Mouse (Mus musculus): ENCODE measurements around the gene Cgref1. TPM values are rescaled to one million over a fixed set of nuclear protein-coding genes. Genes with fewer than 3 reads are reported as not detected.

Cgref1 gene
- polyA plus RNA-seq, 1 experiment from 2014 or later, result 62.4 TPM

DNA sequence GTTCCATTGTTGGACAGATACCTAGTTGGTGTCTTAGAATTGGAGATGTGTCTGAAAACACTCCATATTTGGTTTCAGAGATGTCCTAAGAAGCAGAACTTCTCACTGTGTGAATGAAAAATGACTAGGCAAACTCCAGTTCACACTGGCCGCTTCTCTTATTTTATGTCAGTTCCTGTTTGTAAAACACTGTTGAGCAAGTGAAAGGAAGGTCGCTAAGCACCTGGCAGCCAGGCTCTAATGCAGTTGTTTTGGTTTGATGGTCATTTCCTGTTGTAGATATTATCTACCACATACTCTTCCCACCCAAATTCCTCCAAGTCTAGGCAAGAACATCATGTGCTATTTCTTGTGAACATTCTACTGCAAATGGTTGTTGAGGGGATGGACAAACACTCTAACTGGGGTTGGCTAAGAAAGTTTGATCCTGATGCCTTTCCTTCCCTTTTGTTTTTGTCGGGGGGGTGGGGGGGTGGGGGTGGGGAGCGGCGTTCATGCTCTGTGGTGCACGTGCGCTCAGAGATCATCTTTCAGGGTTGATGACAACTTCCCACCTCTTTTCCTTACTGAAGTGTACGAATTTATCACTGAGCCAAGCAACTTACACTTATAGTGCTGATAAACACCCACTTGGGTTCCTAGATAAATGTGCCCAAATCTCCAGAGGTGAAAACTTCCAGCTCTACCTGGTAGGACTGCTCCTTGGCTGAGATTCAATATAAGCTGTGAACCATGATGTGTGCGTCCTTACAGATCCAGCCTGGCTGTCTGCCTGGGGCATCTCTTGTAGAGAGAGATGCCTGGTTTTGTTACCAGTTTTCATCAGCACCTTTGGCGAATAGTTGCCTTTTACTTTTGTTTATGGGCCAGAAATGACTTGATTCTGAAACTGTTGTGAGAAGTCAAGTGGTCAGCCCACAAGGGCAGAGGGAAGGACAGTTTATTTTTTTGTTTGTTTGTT, 16.4 kb upstream of the Cgref1 start:
- peaks cover 17% of the 10 kb centered on the region for H3K36me3 ChIP-seq (replicated peaks; ENCODE audit: control insufficient read depth, insufficient read depth)
- H3K4me1 ChIP-seq (replicated peaks; ENCODE audit: control insufficient read depth, insufficient read depth, low read length), result peaks cover 22% of the 10 kb centered on the region
- 80% methylated on average over 10 of the region's 10 CpGs for WGBS
- DNase-seq (ENCODE audit: low spot score), result no peak
- H3K4me3 ChIP-seq (replicated peaks; ENCODE audit: low read length), result no peak overlapping the region
- H3K4me2 ChIP-seq (replicated peaks), result no peak overlapping the region
- H3K27ac ChIP-seq, result no peak overlapping the region
- ATAC-seq (ENCODE audit: low FRiP score), result no peak
- no peak overlapping the region for H3K9ac ChIP-seq
- H3K9me3 ChIP-seq (ENCODE audit: control insufficient read depth, low read length), result no peaks in the 10 kb centered on the region
- H3K27me3 ChIP-seq (ENCODE audit: control insufficient read depth, insufficient read depth, low read length), result no peaks in the 10 kb centered on the region

DNA sequence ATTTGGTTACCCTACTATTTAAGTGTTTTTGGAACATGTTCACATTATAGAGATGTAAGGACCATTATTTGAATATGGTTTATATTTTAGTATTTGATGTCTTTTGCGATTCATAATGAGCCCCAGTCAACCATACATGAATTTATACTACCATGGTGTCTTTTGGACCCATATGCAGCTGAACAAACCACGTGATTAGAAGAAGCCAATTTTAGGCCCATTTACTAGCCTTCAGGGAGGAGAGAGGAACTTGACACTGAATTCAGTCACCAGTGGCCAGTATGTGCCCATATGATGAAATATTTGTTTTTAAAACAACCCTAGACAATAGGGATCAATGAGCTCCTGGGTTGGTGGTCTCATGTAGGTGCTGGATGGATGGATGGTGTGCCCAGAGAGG, 15.4 kb upstream of the Cgref1 start:
- Histone ChIP-seq H3K4me1 (replicated peaks; ENCODE audit: control insufficient read depth, insufficient read depth, low read length) (peaks cover 22% of the 10 kb centered on the region), H3K4me2 (replicated peaks) (peak overlapping the region; percentile 91), H3K27me3 (ENCODE audit: control insufficient read depth, insufficient read depth, low read length) (no peaks in the 10 kb centered on the region), H3K27ac (peak overlapping the region; percentile 87), H3K9me3 (ENCODE audit: control insufficient read depth, low read length) (no peaks in the 10 kb centered on the region), H3K36me3 (replicated peaks; ENCODE audit: control insufficient read depth, insufficient read depth) (peaks cover 21% of the 10 kb centered on the region), H3K4me3 (replicated peaks; ENCODE audit: low read length) (no peak overlapping the region; the same call in 1 of the 2 replicates), H3K9ac (no peak overlapping the region)
- WGBS, result 92% methylated on average over 2 of the region's 2 CpGs
- ATAC-seq (ENCODE audit: low FRiP score) (no peak), DNase-seq (ENCODE audit: low spot score) (no peak)

GRCm38 (mm10) chr5:30959966-30960501, 14.6 kb upstream of the Cgref1 start, which contains the start of gene Preb:
Preb (minus strand) TSS chr5:30960361.
- H3K36me3 ChIP-seq (replicated peaks; ENCODE audit: control insufficient read depth, insufficient read depth), result peaks cover 29% of the 10 kb centered on the region
- ATAC-seq (ENCODE audit: low FRiP score) (peak; percentile 96), DNase-seq (ENCODE audit: low spot score) (peak; percentile 100)
- peak within 1 kb of the TSS; percentile 87 for H3K27ac ChIP-seq
- no peaks in the 10 kb centered on the region for H3K9me3 ChIP-seq (ENCODE audit: control insufficient read depth, low read length)
- H3K4me1 ChIP-seq (replicated peaks; ENCODE audit: control insufficient read depth, insufficient read depth, low read length), result peaks cover 22% of the 10 kb centered on the region
- H3K4me2 ChIP-seq (replicated peaks), result peak within 1 kb of the TSS; percentile 91
- H3K27me3 ChIP-seq (ENCODE audit: control insufficient read depth, insufficient read depth, low read length), result no peaks in the 10 kb centered on the region
- under 1% methylated on average over 56 of the region's 56 CpGs for WGBS
- H3K4me3 ChIP-seq (replicated peaks; ENCODE audit: low read length), result peak within 1 kb of the TSS; percentile 90
- H3K9ac ChIP-seq, result peak within 1 kb of the TSS; percentile 88

DNA sequence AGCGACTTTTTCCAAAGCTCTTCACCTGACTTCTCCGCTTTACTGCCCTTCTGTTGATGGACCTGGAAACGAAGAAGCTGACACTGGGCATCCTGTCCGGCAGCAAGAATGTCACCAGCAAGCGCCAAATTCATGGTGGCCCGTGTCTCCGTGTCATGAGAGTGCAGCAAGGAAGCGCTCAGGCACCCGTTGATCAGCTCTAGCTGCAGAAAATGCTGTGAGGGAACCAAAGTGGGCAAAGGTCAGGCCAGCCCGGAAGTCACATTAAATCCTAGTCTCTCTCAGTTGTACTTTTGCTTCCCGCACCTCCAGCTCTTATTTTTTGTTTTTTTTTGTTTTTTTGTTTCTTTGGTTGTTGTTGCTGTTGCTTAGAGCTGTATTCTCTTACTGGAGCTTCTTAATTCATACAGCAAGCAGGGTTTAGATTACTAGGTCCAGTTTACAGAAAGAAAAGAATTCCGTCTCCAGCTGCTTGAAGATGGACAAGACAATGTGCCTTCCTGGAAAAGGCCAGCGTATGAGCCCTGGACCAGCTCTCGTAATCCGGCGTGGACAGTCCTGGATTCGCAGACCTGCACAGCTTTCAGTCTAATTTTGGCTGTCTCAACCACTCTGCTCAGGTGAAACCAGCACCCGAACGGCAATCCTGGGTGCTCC, 13.9 kb upstream of the Cgref1 start:
- H3K9ac ChIP-seq, result peak overlapping the region; percentile 88
- 39% methylated on average over 19 of the region's 19 CpGs for WGBS
- H3K27ac ChIP-seq, result peak overlapping the region; percentile 87
- H3K4me1 ChIP-seq (replicated peaks; ENCODE audit: control insufficient read depth, insufficient read depth, low read length), result peaks cover 22% of the 10 kb centered on the region
- H3K9me3 ChIP-seq (ENCODE audit: control insufficient read depth, low read length), result no peaks in the 10 kb centered on the region
- ATAC-seq (ENCODE audit: low FRiP score) (no peak), DNase-seq (ENCODE audit: low spot score) (no peak)
- peak overlapping the region; percentile 90 for H3K4me3 ChIP-seq (replicated peaks; ENCODE audit: low read length)
- H3K36me3 ChIP-seq (replicated peaks; ENCODE audit: control insufficient read depth, insufficient read depth), result peaks cover 36% of the 10 kb centered on the region
- H3K27me3 ChIP-seq (ENCODE audit: control insufficient read depth, insufficient read depth, low read length), result no peaks in the 10 kb centered on the region
- peak overlapping the region; percentile 91 for H3K4me2 ChIP-seq (replicated peaks)

- Histone ChIP-seq H3K4me2 (replicated peaks) (no peak overlapping the region), H3K9me3 (ENCODE audit: control insufficient read depth, low read length) (no peaks in the 10 kb centered on the region), H3K27ac (no peak overlapping the region), H3K36me3 (replicated peaks; ENCODE audit: control insufficient read depth, insufficient read depth) (peaks cover 50% of the 10 kb centered on the region), H3K9ac (0 out of 2 replicates have a peak overlapping the region, but pooled peaks have one; percentile 31), H3K4me1 (replicated peaks; ENCODE audit: control insufficient read depth, insufficient read depth, low read length) (peaks cover 22% of the 10 kb centered on the region), H3K4me3 (replicated peaks; ENCODE audit: low read length) (no peak overlapping the region), H3K27me3 (ENCODE audit: control insufficient read depth, insufficient read depth, low read length) (no peaks in the 10 kb centered on the region)
- DNase-seq (ENCODE audit: low spot score), result no peak
- 98% methylated on average over 6 of the region's 6 CpGs for WGBS
- ATAC-seq (ENCODE audit: low FRiP score), result no peak
These were observed 12.5 kb upstream of the Cgref1 start for GRCm38 (mm10) chr5:30957891-30958290.

- H3K36me3 ChIP-seq (replicated peaks; ENCODE audit: control insufficient read depth, insufficient read depth), result peaks cover 64% of the 10 kb centered on the region
These were observed 10.4 kb upstream of the Cgref1 start for GRCm38 (mm10) chr5:30955751-30956150.

GRCm38 (mm10) chr5:30954556-30954955, 9.2 kb upstream of the Cgref1 start:
- Histone ChIP-seq H3K4me3 (replicated peaks; ENCODE audit: low read length) (no peak overlapping the region), H3K27me3 (ENCODE audit: control insufficient read depth, insufficient read depth, low read length) (no peaks in the 10 kb centered on the region), H3K4me1 (replicated peaks; ENCODE audit: control insufficient read depth, insufficient read depth, low read length) (peaks cover 32% of the 10 kb centered on the region), H3K27ac (no peak overlapping the region), H3K9me3 (ENCODE audit: control insufficient read depth, low read length) (no peaks in the 10 kb centered on the region), H3K36me3 (replicated peaks; ENCODE audit: control insufficient read depth, insufficient read depth) (peaks cover 64% of the 10 kb centered on the region), H3K4me2 (replicated peaks) (no peak overlapping the region), H3K9ac (no peak overlapping the region)
- ATAC-seq (ENCODE audit: low FRiP score), result no peak
- DNase-seq (ENCODE audit: low spot score), result no peak
- 95% methylated on average over 9 of the region's 9 CpGs for whole genome bisulfite sequencing

More at GRCm38 (mm10) chr5:30955751-30956150, 10.4 kb upstream of the Cgref1 start:
- Histone ChIP-seq H3K27ac (no peak overlapping the region), H3K9ac (no peak overlapping the region), H3K4me2 (replicated peaks) (no peak overlapping the region), H3K9me3 (ENCODE audit: control insufficient read depth, low read length) (no peaks in the 10 kb centered on the region), H3K4me3 (replicated peaks; ENCODE audit: low read length) (no peak overlapping the region), H3K27me3 (ENCODE audit: control insufficient read depth, insufficient read depth, low read length) (no peaks in the 10 kb centered on the region), H3K4me1 (replicated peaks; ENCODE audit: control insufficient read depth, insufficient read depth, low read length) (peaks cover 24% of the 10 kb centered on the region)
- 94% methylated on average over 6 of the region's 6 CpGs for WGBS
- no peak for ATAC-seq (ENCODE audit: low FRiP score)
- no peak for DNase-seq (ENCODE audit: low spot score)

DNA sequence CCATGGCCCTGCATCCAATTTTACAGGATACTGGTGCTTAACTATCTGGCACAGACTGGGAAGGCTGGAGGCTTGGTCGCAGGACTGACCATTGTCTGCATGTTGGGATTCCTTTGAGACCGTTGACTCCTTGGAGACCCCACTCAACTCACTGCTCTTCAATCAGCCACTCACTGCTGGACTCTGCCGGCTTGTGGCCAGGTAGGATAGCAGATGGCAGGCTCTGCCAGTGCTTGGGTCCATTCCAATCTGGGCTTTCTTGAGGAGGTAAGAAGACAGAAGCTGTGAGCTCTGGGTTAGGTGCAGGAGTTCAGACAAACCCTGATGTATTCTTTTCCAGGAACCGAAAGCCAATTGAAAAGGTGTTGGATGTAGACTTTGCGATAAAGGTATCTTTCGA, 8.7 kb upstream of the Cgref1 start:
- 94% methylated on average over 6 of the region's 6 CpGs for WGBS
- Histone ChIP-seq H3K4me3 (replicated peaks; ENCODE audit: low read length) (no peak overlapping the region), H3K9ac (no peak overlapping the region), H3K27ac (no peak overlapping the region), H3K36me3 (replicated peaks; ENCODE audit: control insufficient read depth, insufficient read depth) (peaks cover 64% of the 10 kb centered on the region), H3K4me2 (replicated peaks) (no peak overlapping the region), H3K27me3 (ENCODE audit: control insufficient read depth, insufficient read depth, low read length) (no peaks in the 10 kb centered on the region), H3K4me1 (replicated peaks; ENCODE audit: control insufficient read depth, insufficient read depth, low read length) (peaks cover 28% of the 10 kb centered on the region), H3K9me3 (ENCODE audit: control insufficient read depth, low read length) (no peaks in the 10 kb centered on the region)
- no peak for DNase-seq (ENCODE audit: low spot score)
- no peak for ATAC-seq (ENCODE audit: low FRiP score)

DNA sequence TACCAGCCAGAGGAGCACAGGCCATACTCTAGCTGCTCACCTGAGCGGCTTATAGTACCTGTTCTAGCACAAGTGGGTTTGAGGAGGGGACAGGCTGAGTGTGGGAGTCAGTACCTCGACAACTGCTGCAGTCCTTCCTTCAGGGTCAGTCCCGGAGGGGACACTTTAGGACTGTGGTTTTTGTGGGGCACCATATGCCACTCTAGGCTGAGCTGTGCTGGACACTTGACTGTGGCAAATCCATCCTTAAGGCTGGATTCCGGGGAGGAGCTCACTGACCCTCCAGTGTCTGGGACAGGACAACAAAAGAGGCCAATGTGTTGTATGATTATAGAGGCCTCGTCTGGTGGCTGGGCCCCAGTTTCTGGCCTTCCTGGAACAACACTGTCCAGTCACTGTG, 7.2 kb upstream of the Cgref1 start:
- no peak overlapping the region for H3K27ac ChIP-seq
- no peaks in the 10 kb centered on the region for H3K27me3 ChIP-seq (ENCODE audit: control insufficient read depth, insufficient read depth, low read length)
- 90% methylated on average over 5 of the region's 5 CpGs for WGBS
- no peak for ATAC-seq (ENCODE audit: low FRiP score)
- no peaks in the 10 kb centered on the region for H3K9me3 ChIP-seq (ENCODE audit: control insufficient read depth, low read length)
- H3K4me2 ChIP-seq (replicated peaks), result no peak overlapping the region
- DNase-seq (ENCODE audit: low spot score), result no peak
- H3K4me3 ChIP-seq (replicated peaks; ENCODE audit: low read length), result no peak overlapping the region
- H3K36me3 ChIP-seq (replicated peaks; ENCODE audit: control insufficient read depth, insufficient read depth), result peaks cover 50% of the 10 kb centered on the region
- H3K9ac ChIP-seq, result no peak overlapping the region
- H3K4me1 ChIP-seq (replicated peaks; ENCODE audit: control insufficient read depth, insufficient read depth, low read length), result peaks cover 13% of the 10 kb centered on the region

Data from hindbrain, embryonic 14.5 days (tissue).